Mouse (Mus musculus) limb, embryonic 11.5 days (tissue): Measurements from ENCODE around the gene Rassf1. TPM values are rescaled to one million over a fixed set of nuclear protein-coding genes. Genes with fewer than 3 reads are reported as not detected.

Experiments used
- ATAC-seq: fragments of 200-750 bp; cut with Nextera tagmentation; 2 replicates; pipeline ENCODE4 v1.8.0; 2017; ENCODE audit warnings: low read depth; ENCODE audit not compliant: insufficient number of reproducible peaks, low FRiP score, low TSS enrichment
- DNase-seq: peaks from one replicate; pipeline ENCODE4 v3.0.0-alpha.2; 2015; ENCODE audit warnings: low spot score
- H3K27ac ChIP-seq: fragments of 300-500 bp; sonication (generic); replicated peaks from 2 replicates; pipeline ENCODE4 v1.5.1; 2014; ENCODE audit warnings: low read depth, mild to moderate bottlenecking, low read length
- H3K27me3 ChIP-seq: fragments of 300-500 bp; sonication (generic); 2 replicates; pipeline ENCODE4 v1.6.1; 2014; ENCODE audit warnings: mild to moderate bottlenecking, low read length, mixed read lengths; ENCODE audit not compliant: control insufficient read depth, insufficient read depth
- H3K36me3 ChIP-seq: fragments of 300-500 bp; sonication (generic); 2 replicates; pipeline ENCODE4 v1.6.1; 2014; ENCODE audit warnings: mild to moderate bottlenecking, low read length, moderate library complexity, mixed read lengths; ENCODE audit not compliant: control insufficient read depth, insufficient read depth
- H3K4me1 ChIP-seq: fragments of 300-500 bp; sonication (generic); 2 replicates; pipeline ENCODE4 v1.6.1; 2014; ENCODE audit warnings: low read length, mixed read lengths; ENCODE audit not compliant: control insufficient read depth, insufficient read depth
- H3K4me2 ChIP-seq: fragments of 300-500 bp; sonication (generic); 2 replicates; pipeline ENCODE4 v1.6.1; 2014; ENCODE audit warnings: low read depth, mild to moderate bottlenecking, moderate library complexity; ENCODE audit not compliant: severe bottlenecking
- H3K4me3 ChIP-seq: fragments of 300-500 bp; sonication (generic); 2 replicates; pipeline ENCODE4 v1.5.1; 2014; ENCODE audit warnings: low read depth, low read length
- H3K9ac ChIP-seq: fragments of 300-500 bp; sonication (generic); 2 replicates; pipeline ENCODE4 v1.6.1; 2014; ENCODE audit warnings: mild to moderate bottlenecking, low read length
- H3K9me3 ChIP-seq: fragments of 300-500 bp; sonication (generic); 2 replicates; pipeline ENCODE4 v1.6.1; 2016; ENCODE audit warnings: low read length; ENCODE audit not compliant: control insufficient read depth
- WGBS: fragments of 180-500 bp; shearing (Covaris S2); extraction: QIAGEN DNeasy Blood & Tissue Kit; methylation state at CpG from one replicate; pipeline ENCODE4 v1.1.7; 2014; 5-methylcytosine and 5-hydroxymethylcytosine counted together
- polyA plus RNA-seq: library from polyadenylated mRNA; unstranded; fragments of >200 nt; fragmentation: Nextera tagmentation; extraction: Ambion mirVana; gene quantifications from 2 replicates; pipeline ENCODE4 v1.2.1, GENCODE M21; 2014

Gene Rassf1
- polyA plus RNA-seq, 1 experiment from 2014 or later, result 46.7 TPM

- no peaks in the 10 kb centered on the region for H3K27me3 ChIP-seq
- ATAC-seq, result no peak
- peaks cover 45% of the 10 kb centered on the region for H3K4me1 ChIP-seq
- DNase-seq, result no peak
- peaks cover 2% of the 10 kb centered on the region; the same call in 1 of the 2 replicates for H3K36me3 ChIP-seq
- 78% methylated on average over 20 of the region's 20 CpGs for WGBS
- no peak overlapping the region; the same call in 1 of the 2 replicates for H3K4me2 ChIP-seq
- H3K9ac ChIP-seq, result no peak overlapping the region
- no peak overlapping the region for H3K4me3 ChIP-seq
- no peaks in the 10 kb centered on the region for H3K9me3 ChIP-seq
- H3K27ac ChIP-seq, result no peak overlapping the region
Measured at GRCm38 (mm10) chr9:107549297-107550074, 1.9 kb upstream of the Rassf1 start.

GRCm38 (mm10) chr9:107550491-107551116 lies 751 bp upstream of the Rassf1 start:
- DNase-seq (no peak), ATAC-seq (no peak)
- Histone ChIP-seq H3K4me1 (peaks cover 47% of the 10 kb centered on the region), H3K36me3 (no peaks in the 10 kb centered on the region), H3K9ac (peak overlapping the region; percentile 79; the same call in 1 of the 2 replicates), H3K4me2 (peak overlapping the region; percentile 96), H3K27me3 (no peaks in the 10 kb centered on the region), H3K9me3 (no peaks in the 10 kb centered on the region), H3K4me3 (peak overlapping the region; percentile 52), H3K27ac (no peak overlapping the region; the same call in 1 of the 2 replicates)
- 28% methylated on average over 23 of the region's 23 CpGs for WGBS

DNA sequence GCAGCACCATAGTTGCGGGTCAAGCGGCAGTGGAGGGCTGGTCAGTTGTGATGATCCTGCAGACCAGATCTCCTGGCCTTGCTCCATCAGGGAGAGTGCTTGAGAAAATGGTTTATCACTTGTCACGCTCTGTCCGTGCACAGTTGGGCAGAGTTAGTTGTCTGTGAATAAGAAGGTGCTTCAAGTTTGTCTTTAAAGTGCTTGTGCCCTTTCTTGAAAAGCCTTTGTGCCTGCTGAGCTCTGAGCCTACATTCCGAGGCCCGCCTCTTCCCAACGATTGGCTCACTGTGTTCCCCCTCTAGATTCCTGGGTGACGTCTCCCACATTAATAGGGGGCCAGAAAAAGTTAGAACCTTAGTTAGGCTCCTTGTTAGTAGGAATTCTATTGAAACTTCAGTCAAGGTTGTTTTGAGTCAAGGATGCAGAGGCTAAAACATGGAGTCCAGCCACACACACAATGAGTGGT lies 568 bp downstream of the Rassf1 start:
- H3K4me1 ChIP-seq, result peaks cover 49% of the 10 kb centered on the region
- H3K9me3 ChIP-seq, result no peaks in the 10 kb centered on the region
- H3K4me3 ChIP-seq, result peak overlapping the region; percentile 52
- WGBS, result 6% methylated on average over 8 of the region's 8 CpGs
- no peaks in the 10 kb centered on the region; the same call in 1 of the 2 replicates for H3K36me3 ChIP-seq
- no peak for ATAC-seq
- H3K27ac ChIP-seq, result peak overlapping the region; percentile 47
- no peaks in the 10 kb centered on the region for H3K27me3 ChIP-seq
- DNase-seq, result no peak
- peak overlapping the region; percentile 79 for H3K9ac ChIP-seq
- H3K4me2 ChIP-seq, result peak overlapping the region; percentile 96

DNA sequence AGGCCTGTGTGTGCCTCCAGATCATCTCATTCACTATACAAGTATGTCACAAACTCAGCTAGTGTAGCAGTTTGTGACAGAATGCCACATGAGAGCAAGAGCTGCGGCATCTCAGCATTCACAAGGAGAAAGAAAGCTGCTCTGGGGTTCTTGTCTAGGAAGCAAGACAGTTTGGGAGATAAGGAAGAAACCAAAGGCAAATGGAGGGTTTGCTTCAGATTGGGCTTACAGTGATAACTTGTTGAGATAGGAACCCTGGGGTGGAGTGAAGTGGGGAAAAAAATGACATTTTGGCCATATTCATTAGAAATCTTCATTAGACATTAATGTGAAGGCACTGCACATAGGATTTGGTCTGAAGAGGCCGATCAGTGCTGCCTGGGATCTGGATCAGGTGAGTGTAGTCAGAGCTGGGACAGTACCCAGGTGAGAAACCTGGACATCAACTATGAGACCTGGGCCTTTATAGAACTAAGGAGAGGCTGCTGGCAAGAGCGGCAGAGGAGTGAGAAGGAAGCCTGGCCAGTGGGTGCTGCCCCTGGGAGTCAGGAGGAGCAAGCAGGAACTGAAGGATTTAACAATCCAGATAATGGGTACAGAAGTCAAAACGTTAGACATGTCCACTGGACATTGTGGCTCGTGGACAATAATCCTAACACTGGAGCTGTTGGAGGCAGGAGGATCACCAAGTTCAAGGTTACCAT lies 1.5 kb downstream of the Rassf1 start:
- ATAC-seq, result no peak
- H3K27ac ChIP-seq, result no peak overlapping the region; the same call in none of the 2 replicates

GRCm38 (mm10) chr9:107553541-107554318 lies 2.4 kb downstream of the Rassf1 start:
- Histone ChIP-seq H3K4me1 (peaks cover 45% of the 10 kb centered on the region), H3K36me3 (peaks cover 13% of the 10 kb centered on the region), H3K9ac (peak overlapping the region; percentile 49), H3K27ac (peak overlapping the region; percentile 87), H3K27me3 (no peaks in the 10 kb centered on the region), H3K9me3 (no peaks in the 10 kb centered on the region), H3K4me3 (peak overlapping the region; percentile 78), H3K4me2 (peak overlapping the region; percentile 84)
- WGBS, result 4% methylated on average over 37 of the region's 37 CpGs
- DNase-seq, result no peak
- ATAC-seq, result peak; percentile 49

More for the DNA sequence above, 1.5 kb downstream of the Rassf1 start:
- Histone ChIP-seq H3K9ac (no peak overlapping the region; the same call in 1 of the 2 replicates), H3K9me3 (no peaks in the 10 kb centered on the region), H3K4me3 (no peak overlapping the region), H3K36me3 (peaks cover 7% of the 10 kb centered on the region; the same call in 1 of the 2 replicates), H3K27me3 (no peaks in the 10 kb centered on the region), H3K4me1 (peaks cover 45% of the 10 kb centered on the region), H3K4me2 (peak overlapping the region; percentile 96)
- 76% methylated on average over 5 of the region's 5 CpGs for WGBS
- no peak for DNase-seq

- peaks cover 17% of the 10 kb centered on the region for H3K36me3 ChIP-seq
- H3K9ac ChIP-seq, result peak overlapping the region; percentile 79
- DNase-seq, result peak; percentile 95
- H3K4me1 ChIP-seq, result peaks cover 45% of the 10 kb centered on the region
- peak; percentile 87 for ATAC-seq
- H3K4me2 ChIP-seq, result peak overlapping the region; percentile 84
- H3K27ac ChIP-seq, result peak overlapping the region; percentile 91
- WGBS, result under 1% methylated on average over 53 of the region's 53 CpGs
- no peaks in the 10 kb centered on the region for H3K9me3 ChIP-seq
- no peaks in the 10 kb centered on the region for H3K27me3 ChIP-seq
- peak overlapping the region; percentile 78 for H3K4me3 ChIP-seq
Measured at GRCm38 (mm10) chr9:107554319-107554825, 3.0 kb downstream of the Rassf1 start.

DNA sequence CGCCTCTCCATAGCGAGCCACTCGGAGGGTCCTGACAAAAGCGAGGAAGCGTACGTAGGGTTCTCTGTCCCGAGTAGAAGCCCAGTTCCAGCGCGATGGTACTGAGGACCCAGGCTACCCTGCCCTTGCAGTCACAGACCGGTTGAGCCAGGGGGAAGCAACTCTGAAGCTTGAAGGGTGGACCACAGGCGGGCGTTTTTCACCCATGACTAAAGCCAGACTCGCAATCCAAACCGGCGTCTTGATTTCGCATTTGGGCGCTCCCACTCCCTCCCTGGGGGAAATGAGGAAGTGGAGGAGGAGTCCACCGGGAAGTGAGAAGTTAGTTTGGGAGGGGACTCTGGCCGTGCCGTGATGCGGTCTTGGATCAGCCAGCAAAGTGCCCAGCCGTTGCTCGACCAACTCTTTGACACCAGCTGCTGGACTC lies 3.7 kb downstream of the Rassf1 start:
- Histone ChIP-seq H3K4me1 (peaks cover 45% of the 10 kb centered on the region), H3K36me3 (peaks cover 20% of the 10 kb centered on the region), H3K4me2 (peak overlapping the region; percentile 83), H3K27me3 (no peaks in the 10 kb centered on the region), H3K9ac (peak overlapping the region; percentile 79), H3K9me3 (no peaks in the 10 kb centered on the region), H3K4me3 (peak overlapping the region; percentile 78), H3K27ac (peak overlapping the region; percentile 91)
- ATAC-seq (no peak; the same call in 1 of the 2 replicates), DNase-seq (peak; percentile 66)
- WGBS, result under 1% methylated on average over 23 of the region's 23 CpGs
